Mouse (Mus musculus) adrenal gland, postnatal 4 days (tissue): ENCODE data around the gene Aak1. TPM values are rescaled to one million over a fixed set of nuclear protein-coding genes. Genes with fewer than 3 reads are reported as not detected.
A peak's percentile ranks its signal among the peaks of the same experiment; 100 is the strongest.

Experiments
- DNase-seq, 2 experiments: peaks; one replicate each; pipeline ENCODE4 v3.0.0; 2021 to 2022; ENCODE audit warnings: low spot score in 2 of 2, mixed read lengths in 2 of 2
- total RNA-seq, 2 experiments: library from RNA; stranded (reverse); gene quantifications; 2 replicates each; pipeline ENCODE4 v1.2.3; 2021

Gene Aak1
- total RNA-seq, 2 experiments from 2014 or later: 85.6 to 87.7 TPM

GRCm38 (mm10) chr6:86885816-86886529 is 36.7 kb downstream of the Aak1 start:
- no peak for DNase-seq

GRCm38 (mm10) chr6:86886803-86887202 is 37.5 kb downstream of the Aak1 start:
- no peak for DNase-seq

GRCm38 (mm10) chr6:86897520-86897919 is 48.2 kb downstream of the Aak1 start:
- no peak for DNase-seq

GRCm38 (mm10) chr6:86899053-86899452 is 49.7 kb downstream of the Aak1 start:
- DNase-seq: no peak

- no peak for DNase-seq
Observed at GRCm38 (mm10) chr6:86899965-86900364, 50.6 kb downstream of the Aak1 start.

- DNase-seq: no peak
Observed at GRCm38 (mm10) chr6:86900546-86900945, 51.2 kb downstream of the Aak1 start.

GRCm38 (mm10) chr6:86905500-86905899 is 56.2 kb downstream of the Aak1 start:
- no peak for DNase-seq

GRCm38 (mm10) chr6:86907191-86907590 is 57.9 kb downstream of the Aak1 start:
- DNase-seq: no peak

GRCm38 (mm10) chr6:86908561-86909150 is 59.3 kb downstream of the Aak1 start:
- DNase-seq: no peak

- DNase-seq: no peak
Observed at GRCm38 (mm10) chr6:86909881-86910280, 60.6 kb downstream of the Aak1 start.

GRCm38 (mm10) chr6:86916157-86916820 is 67.0 kb downstream of the Aak1 start:
- no peak for DNase-seq

GRCm38 (mm10) chr6:86917231-86917630 is 67.9 kb downstream of the Aak1 start:
- DNase-seq: no peak

- DNase-seq: no peak
Observed at GRCm38 (mm10) chr6:86918058-86918835, 68.9 kb downstream of the Aak1 start.

GRCm38 (mm10) chr6:86921880-86922279 is 72.6 kb downstream of the Aak1 start:
- peak in 1 of 2 experiments; percentile 21 for DNase-seq

- DNase-seq: no peak
Observed at GRCm38 (mm10) chr6:86924746-86925145, 75.4 kb downstream of the Aak1 start.

GRCm38 (mm10) chr6:86934541-86934940 is 85.2 kb downstream of the Aak1 start:
- no peak for DNase-seq

- DNase-seq: no peak
Observed at GRCm38 (mm10) chr6:86939797-86940196, 90.5 kb downstream of the Aak1 start.

- DNase-seq: no peak
Observed at GRCm38 (mm10) chr6:86940966-86941365, 91.6 kb downstream of the Aak1 start.

- DNase-seq: no peak
Observed at GRCm38 (mm10) chr6:86947100-86947499, 97.8 kb downstream of the Aak1 start.

GRCm38 (mm10) chr6:86948746-86949145 is 99.4 kb downstream of the Aak1 start:
- DNase-seq: no peak

GRCm38 (mm10) chr6:86950141-86950540 is 100.8 kb downstream of the Aak1 start:
- no peak for DNase-seq
